Mouse (Mus musculus): ENCODE measurements around the gene Tmem115. TPM values are rescaled to one million over a fixed set of nuclear protein-coding genes. Genes with fewer than 3 reads are reported as not detected.
"Not testable (repeated sequence)": the region's sequence is repeated elsewhere in the genome, so short reads cannot be mapped to it uniquely, and the experiment has no call there.

The Tmem115 gene
- polyA plus RNA-seq, 1 experiment = 10.7 TPM

DNA sequence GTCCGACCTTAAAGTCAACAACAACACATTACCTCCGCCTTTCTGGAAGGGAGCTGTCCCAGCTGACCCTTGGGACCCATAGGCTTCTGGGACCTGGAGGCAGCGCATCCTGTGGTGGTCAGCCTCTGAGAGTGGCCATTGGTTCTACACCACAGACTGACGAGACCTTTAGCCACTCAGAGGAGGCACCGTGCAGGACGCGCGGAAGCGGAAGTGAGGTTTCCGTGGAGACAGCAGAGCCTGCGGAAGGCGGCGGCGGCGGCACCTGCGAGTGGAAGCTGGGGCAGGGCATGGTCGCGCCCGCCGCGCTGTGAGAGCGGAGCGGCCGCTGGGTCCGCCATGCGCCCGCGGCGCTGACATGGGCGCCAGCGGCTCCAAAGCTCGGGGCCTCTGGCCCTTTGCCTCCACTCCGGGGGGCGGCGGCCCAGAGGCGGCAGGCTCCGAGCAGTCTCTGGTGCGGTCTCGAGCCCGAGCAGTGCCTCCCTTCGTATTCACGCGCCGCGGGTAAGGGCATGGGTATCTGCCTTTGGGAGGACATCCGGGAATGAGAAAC, 29.4 kb downstream of the Tmem115 start, which contains the start of gene Tusc2:
Gene Tusc2, plus strand, starts transcription at position 227 of the 553 bp plus-strand sequence.
- Histone ChIP-seq H3K4me3 (ENCODE audit: low read depth, low read length) (peak within 1 kb of the TSS; percentile 70), H3K36me3 (ENCODE audit: control insufficient read depth, insufficient read depth, low read length, poor library complexity, severe bottlenecking) (peaks cover 33% of the 10 kb centered on the region), H3K9me3 (replicated peaks; ENCODE audit: control insufficient read depth, insufficient read depth, low read length, poor library complexity, severe bottlenecking) (no peaks in the 10 kb centered on the region), H3K27ac (ENCODE audit: insufficient read depth, low read length) (no peak within 1 kb of the TSS), H3K27me3 (ENCODE audit: control insufficient read depth, insufficient read depth, low read length, poor library complexity, severe bottlenecking) (no peaks in the 10 kb centered on the region), H3K4me1 (ENCODE audit: control insufficient read depth, insufficient read depth, low read length) (peaks cover 2% of the 10 kb centered on the region), H3K9ac (ENCODE audit: low read depth, poor library complexity, severe bottlenecking) (peak within 1 kb of the TSS; percentile 75)
- no peak for TF ChIP-seq CTCF (IDR thresholded peaks at IDR 0.05; ENCODE audit: low read depth, low read length)
- TF ChIP-seq POLR2A (IDR thresholded peaks at IDR 0.05; ENCODE audit: insufficient read depth, low read length) = no peak
- no peak for TF ChIP-seq EP300 (IDR thresholded peaks at IDR 0.05; ENCODE audit: insufficient read depth, low read depth, low read length)

- TF ChIP-seq CTCF (IDR thresholded peaks at IDR 0.05; ENCODE audit: low read depth, low read length) = peak; percentile 11
- peak overlapping the region; percentile 40 for H3K27ac ChIP-seq (ENCODE audit: insufficient read depth, low read length)
Observed at GRCm38 (mm10) chr9:107565556-107565955, 31.8 kb downstream of the Tmem115 start.

GRCm38 (mm10) chr9:107566041-107566709, 32.4 kb downstream of the Tmem115 start:
- no peak overlapping the region for H3K4me3 ChIP-seq (ENCODE audit: low read depth, low read length)
- H3K9ac ChIP-seq (ENCODE audit: low read depth, poor library complexity, severe bottlenecking) = no peak overlapping the region
- no peaks in the 10 kb centered on the region for H3K27me3 ChIP-seq (ENCODE audit: control insufficient read depth, insufficient read depth, low read length, poor library complexity, severe bottlenecking)
- H3K9me3 ChIP-seq (replicated peaks; ENCODE audit: control insufficient read depth, insufficient read depth, low read length, poor library complexity, severe bottlenecking) = no peaks in the 10 kb centered on the region
- H3K4me1 ChIP-seq (ENCODE audit: control insufficient read depth, insufficient read depth, low read length) = peaks cover 2% of the 10 kb centered on the region
- H3K27ac ChIP-seq (ENCODE audit: insufficient read depth, low read length) = no peak overlapping the region
- TF ChIP-seq CTCF (IDR thresholded peaks at IDR 0.05; ENCODE audit: low read depth, low read length) (peak; percentile 75), EP300 (IDR thresholded peaks at IDR 0.05; ENCODE audit: insufficient read depth, low read depth, low read length) (no peak), POLR2A (IDR thresholded peaks at IDR 0.05; ENCODE audit: insufficient read depth, low read length) (no peak)
- peaks cover 10% of the 10 kb centered on the region; the same call in 1 of the 2 replicates for H3K36me3 ChIP-seq (ENCODE audit: control insufficient read depth, insufficient read depth, low read length, poor library complexity, severe bottlenecking)

More at GRCm38 (mm10) chr9:107565556-107565955, 31.8 kb downstream of the Tmem115 start:
- not testable (repeated sequence) for H3K4me1 ChIP-seq (ENCODE audit: control insufficient read depth, insufficient read depth, low read length); H3K4me3 ChIP-seq (ENCODE audit: low read depth, low read length); H3K27me3 ChIP-seq (ENCODE audit: control insufficient read depth, insufficient read depth, low read length, poor library complexity, severe bottlenecking); H3K9ac ChIP-seq (ENCODE audit: low read depth, poor library complexity, severe bottlenecking); H3K9me3 ChIP-seq (replicated peaks; ENCODE audit: control insufficient read depth, insufficient read depth, low read length, poor library complexity, severe bottlenecking)
- peaks cover 16% of the 10 kb centered on the region for H3K36me3 ChIP-seq (ENCODE audit: control insufficient read depth, insufficient read depth, low read length, poor library complexity, severe bottlenecking)

DNA sequence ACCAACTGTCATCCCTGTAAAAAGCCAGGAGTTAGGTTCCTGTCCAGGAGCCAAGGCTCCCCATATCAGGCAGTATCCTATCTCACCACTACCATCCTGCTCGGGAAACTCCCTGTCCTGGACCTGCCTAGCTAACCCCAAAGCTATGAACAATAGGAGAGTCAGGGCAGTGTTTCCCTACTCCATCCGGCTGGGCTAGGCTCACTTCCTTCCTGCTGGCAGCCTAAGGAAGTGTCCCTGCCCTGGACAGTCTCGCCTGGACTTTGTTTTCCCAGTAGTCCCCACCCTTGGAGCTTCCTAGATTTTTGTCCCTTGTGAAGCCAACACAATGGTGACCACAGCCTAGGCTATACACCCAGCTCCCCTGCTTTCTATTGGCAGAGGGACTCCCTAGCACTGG, 33.1 kb downstream of the Tmem115 start:
- no peak overlapping the region for H3K9ac ChIP-seq (ENCODE audit: low read depth, poor library complexity, severe bottlenecking)
- H3K4me1 ChIP-seq (ENCODE audit: control insufficient read depth, insufficient read depth, low read length) = peaks cover 2% of the 10 kb centered on the region
- H3K4me3 ChIP-seq (ENCODE audit: low read depth, low read length) = no peak overlapping the region
- H3K27ac ChIP-seq (ENCODE audit: insufficient read depth, low read length) = no peak overlapping the region
- TF ChIP-seq POLR2A (IDR thresholded peaks at IDR 0.05; ENCODE audit: insufficient read depth, low read length) (no peak), CTCF (IDR thresholded peaks at IDR 0.05; ENCODE audit: low read depth, low read length) (no peak), EP300 (IDR thresholded peaks at IDR 0.05; ENCODE audit: insufficient read depth, low read depth, low read length) (no peak)
- peaks cover 11% of the 10 kb centered on the region for H3K36me3 ChIP-seq (ENCODE audit: control insufficient read depth, insufficient read depth, low read length, poor library complexity, severe bottlenecking)
- H3K9me3 ChIP-seq (replicated peaks; ENCODE audit: control insufficient read depth, insufficient read depth, low read length, poor library complexity, severe bottlenecking) = no peaks in the 10 kb centered on the region
- H3K27me3 ChIP-seq (ENCODE audit: control insufficient read depth, insufficient read depth, low read length, poor library complexity, severe bottlenecking) = no peaks in the 10 kb centered on the region

GRCm38 (mm10) chr9:107567702-107568319, 34.1 kb downstream of the Tmem115 start, which contains the start of gene Hyal2:
Gene Hyal2, plus strand, starts transcription at chr9:107567945.
- Histone ChIP-seq H3K4me1 (ENCODE audit: control insufficient read depth, insufficient read depth, low read length) (peaks cover 2% of the 10 kb centered on the region), H3K27me3 (ENCODE audit: control insufficient read depth, insufficient read depth, low read length, poor library complexity, severe bottlenecking) (no peaks in the 10 kb centered on the region), H3K4me3 (ENCODE audit: low read depth, low read length) (peak within 1 kb of the TSS; percentile 81), H3K27ac (ENCODE audit: insufficient read depth, low read length) (no peak within 1 kb of the TSS; the same call in 1 of the 2 replicates), H3K9me3 (replicated peaks; ENCODE audit: control insufficient read depth, insufficient read depth, low read length, poor library complexity, severe bottlenecking) (no peaks in the 10 kb centered on the region), H3K9ac (ENCODE audit: low read depth, poor library complexity, severe bottlenecking) (peak within 1 kb of the TSS; percentile 87), H3K36me3 (ENCODE audit: control insufficient read depth, insufficient read depth, low read length, poor library complexity, severe bottlenecking) (peaks cover 12% of the 10 kb centered on the region)
- TF ChIP-seq EP300 (IDR thresholded peaks at IDR 0.05; ENCODE audit: insufficient read depth, low read depth, low read length) (no peak), CTCF (IDR thresholded peaks at IDR 0.05; ENCODE audit: low read depth, low read length) (no peak), POLR2A (IDR thresholded peaks at IDR 0.05; ENCODE audit: insufficient read depth, low read length) (no peak)
